Mouse (Mus musculus) midbrain, embryonic 12.5 days (tissue): ENCODE results near the gene Uhmk1. TPM values are rescaled to one million over a fixed set of nuclear protein-coding genes. Genes with fewer than 3 reads are reported as not detected.

Source experiments
- ATAC-seq: fragments of 200-750 bp; cut with Nextera tagmentation; 2 replicates; pipeline ENCODE4 v1.8.0; 2017; ENCODE audit warnings: low read depth, moderate TSS enrichment, moderate library complexity; ENCODE audit not compliant: low FRiP score
- H3K27ac ChIP-seq: fragments of 300-500 bp; sonication (generic); replicated peaks from 2 replicates; pipeline ENCODE4 v1.5.1; 2016; ENCODE audit warnings: mild to moderate bottlenecking
- H3K27me3 ChIP-seq: fragments of 300-500 bp; sonication (generic); 2 replicates; pipeline ENCODE4 v1.6.1; 2016; ENCODE audit warnings: mild to moderate bottlenecking
- H3K36me3 ChIP-seq: fragments of 300-500 bp; sonication (generic); 2 replicates; pipeline ENCODE4 v1.6.1; 2016
- H3K4me1 ChIP-seq: fragments of 300-500 bp; sonication (generic); 2 replicates; pipeline ENCODE4 v1.6.1; 2016
- H3K4me2 ChIP-seq: fragments of 300-500 bp; sonication (generic); replicated peaks from 2 replicates; pipeline ENCODE4 v1.6.1; 2016; ENCODE audit warnings: mild to moderate bottlenecking, moderate library complexity
- H3K4me3 ChIP-seq: fragments of 300-500 bp; sonication (generic); 2 replicates; pipeline ENCODE4 v1.5.1; 2016; ENCODE audit warnings: mild to moderate bottlenecking
- H3K9ac ChIP-seq: fragments of 300-500 bp; sonication (generic); replicated peaks from 2 replicates; pipeline ENCODE4 v1.6.1; 2016; ENCODE audit warnings: mild to moderate bottlenecking, moderate library complexity
- H3K9me3 ChIP-seq: fragments of 300-500 bp; sonication (generic); 2 replicates; pipeline ENCODE4 v1.6.1; 2016; ENCODE audit warnings: mild to moderate bottlenecking
- WGBS: fragments of 180-500 bp; shearing (Covaris S2); methylation state at CpG from one replicate; pipeline ENCODE4 v1.1.7; 2016; 5-methylcytosine and 5-hydroxymethylcytosine counted together
- polyA plus RNA-seq: library from polyadenylated mRNA; unstranded; fragments of >200 nt; fragmentation: Nextera tagmentation; extraction: Ambion mirVana; gene quantifications from 2 replicates; pipeline ENCODE4 v1.2.1, GENCODE M21; 2016

Uhmk1 gene
- polyA plus RNA-seq, 1 experiment from 2014 or later, result 13.7 TPM

GRCm38 (mm10) chr1:170173991-170174813 is 41.0 kb downstream of the Uhmk1 start:
- no peaks in the 10 kb centered on the region for H3K27me3 ChIP-seq
- no peaks in the 10 kb centered on the region for H3K9me3 ChIP-seq
- 1% methylated on average over 50 of the region's 50 CpGs for WGBS
- peak overlapping the region; percentile 84 for H3K27ac ChIP-seq
- H3K4me2 ChIP-seq, result peak overlapping the region; percentile 81
- H3K4me3 ChIP-seq, result peak overlapping the region; percentile 84
- H3K4me1 ChIP-seq, result peaks cover 11% of the 10 kb centered on the region
- H3K36me3 ChIP-seq, result no peaks in the 10 kb centered on the region
- ATAC-seq, result no peak
- H3K9ac ChIP-seq, result peak overlapping the region; percentile 93

GRCm38 (mm10) chr1:170167781-170168180 is 47.4 kb downstream of the Uhmk1 start:
- no peak overlapping the region for H3K27ac ChIP-seq
- H3K4me1 ChIP-seq, result no peaks in the 10 kb centered on the region
- peaks cover 9% of the 10 kb centered on the region for H3K36me3 ChIP-seq
- no peak overlapping the region for H3K4me3 ChIP-seq
- H3K4me2 ChIP-seq, result no peak overlapping the region
- WGBS, result 95% methylated on average over 6 of the region's 6 CpGs
- no peaks in the 10 kb centered on the region for H3K27me3 ChIP-seq
- no peaks in the 10 kb centered on the region for H3K9me3 ChIP-seq
- H3K9ac ChIP-seq, result no peak overlapping the region
- no peak for ATAC-seq

DNA sequence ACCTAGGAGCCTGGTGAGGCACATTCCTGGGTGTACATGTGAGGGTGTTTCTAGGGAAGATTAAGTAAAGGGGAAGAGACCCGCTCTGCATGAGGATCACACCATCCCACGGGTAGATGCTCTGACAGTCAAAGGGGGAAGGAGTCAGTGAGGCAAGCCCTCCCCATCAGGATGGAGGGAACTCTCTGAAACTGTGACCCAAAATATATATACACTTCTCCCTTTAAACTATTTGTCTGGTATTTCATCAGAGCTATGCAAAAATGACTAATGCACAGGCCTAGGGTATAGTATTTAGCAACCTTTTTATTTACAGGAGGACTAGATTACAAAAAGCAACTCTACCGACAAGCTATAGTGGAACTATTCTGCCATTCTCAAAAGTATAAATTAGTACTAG is 50.3 kb downstream of the Uhmk1 start:
- no peak overlapping the region for H3K4me2 ChIP-seq
- H3K27me3 ChIP-seq, result no peaks in the 10 kb centered on the region
- no peak for ATAC-seq
- H3K27ac ChIP-seq, result no peak overlapping the region
- no peak overlapping the region for H3K9ac ChIP-seq
- H3K4me1 ChIP-seq, result no peaks in the 10 kb centered on the region
- H3K4me3 ChIP-seq, result no peak overlapping the region
- H3K9me3 ChIP-seq, result no peaks in the 10 kb centered on the region
- WGBS, result 84% methylated on average over 3 of the region's 3 CpGs
- peaks cover 13% of the 10 kb centered on the region for H3K36me3 ChIP-seq

DNA sequence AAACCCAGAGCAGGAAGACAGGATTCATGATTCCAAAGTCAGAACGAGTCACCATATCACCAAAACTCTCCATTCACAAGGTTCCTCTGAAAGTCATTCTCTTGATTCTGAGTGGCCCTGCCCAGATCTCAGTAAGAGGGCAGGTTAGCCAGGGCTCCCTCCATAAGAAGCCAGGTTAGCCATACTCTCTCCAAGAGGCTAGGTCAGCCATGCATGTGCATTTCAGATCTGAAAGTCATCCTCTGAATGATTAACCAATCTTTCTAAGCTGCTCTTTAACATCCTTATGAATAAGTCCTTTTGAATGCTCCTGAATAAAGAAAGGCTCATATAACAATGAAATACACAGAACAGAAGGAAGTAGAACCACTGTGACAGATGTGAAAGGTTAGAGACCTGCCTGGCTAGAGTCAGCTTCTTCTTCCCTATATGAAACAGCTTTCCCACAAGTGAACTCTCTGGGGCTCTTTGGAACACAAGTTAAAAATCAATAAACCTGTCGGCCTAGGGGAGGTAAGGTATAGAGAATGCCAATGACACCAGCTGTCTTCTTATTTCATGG is 51.1 kb downstream of the Uhmk1 start:
- no peaks in the 10 kb centered on the region for H3K9me3 ChIP-seq
- H3K9ac ChIP-seq, result no peak overlapping the region
- no peaks in the 10 kb centered on the region for H3K4me1 ChIP-seq
- 86% methylated on average over 2 of the region's 2 CpGs for WGBS
- no peaks in the 10 kb centered on the region for H3K27me3 ChIP-seq
- H3K4me3 ChIP-seq, result no peak overlapping the region
- ATAC-seq, result no peak
- H3K4me2 ChIP-seq, result no peak overlapping the region
- no peak overlapping the region for H3K27ac ChIP-seq
- peaks cover 13% of the 10 kb centered on the region for H3K36me3 ChIP-seq

- H3K4me3 ChIP-seq, result no peak overlapping the region
These were observed 51.7 kb downstream of the Uhmk1 start for GRCm38 (mm10) chr1:170163398-170163943.

DNA sequence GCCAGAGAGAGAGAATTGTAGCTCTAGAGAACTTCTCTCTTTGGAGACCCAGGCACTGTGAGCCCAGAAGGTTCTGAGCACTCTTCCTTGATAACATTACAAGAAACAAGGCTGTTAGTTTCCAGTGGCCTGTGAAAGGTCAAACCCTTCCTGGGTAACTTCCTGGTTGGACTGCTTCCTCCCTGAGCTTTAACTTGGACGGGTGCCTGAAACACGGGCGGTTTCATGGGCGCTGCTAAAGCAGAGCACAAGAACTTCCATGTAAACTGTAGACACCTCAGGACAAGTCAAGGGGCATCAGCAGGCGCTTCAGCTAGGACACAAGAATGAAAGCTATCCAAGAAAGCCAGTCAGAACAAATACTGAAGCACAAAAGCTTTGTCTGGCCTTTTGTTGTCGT is 53.3 kb downstream of the Uhmk1 start:
- ATAC-seq, result no peak
- H3K27me3 ChIP-seq, result no peaks in the 10 kb centered on the region
- no peak overlapping the region for H3K9ac ChIP-seq
- no peak overlapping the region for H3K27ac ChIP-seq
- 87% methylated on average over 6 of the region's 6 CpGs for WGBS
- H3K9me3 ChIP-seq, result no peaks in the 10 kb centered on the region
- H3K4me1 ChIP-seq, result no peaks in the 10 kb centered on the region
- H3K36me3 ChIP-seq, result peaks cover 19% of the 10 kb centered on the region
- no peak overlapping the region for H3K4me2 ChIP-seq
- H3K4me3 ChIP-seq, result no peak overlapping the region

More at GRCm38 (mm10) chr1:170163398-170163943, 51.7 kb downstream of the Uhmk1 start:
- Histone ChIP-seq H3K36me3 (peaks cover 13% of the 10 kb centered on the region), H3K27me3 (no peaks in the 10 kb centered on the region), H3K4me2 (no peak overlapping the region), H3K9me3 (no peaks in the 10 kb centered on the region), H3K9ac (no peak overlapping the region), H3K27ac (no peak overlapping the region), H3K4me1 (no peaks in the 10 kb centered on the region)
- WGBS, result 91% methylated on average over 3 of the region's 3 CpGs
- ATAC-seq, result no peak

DNA sequence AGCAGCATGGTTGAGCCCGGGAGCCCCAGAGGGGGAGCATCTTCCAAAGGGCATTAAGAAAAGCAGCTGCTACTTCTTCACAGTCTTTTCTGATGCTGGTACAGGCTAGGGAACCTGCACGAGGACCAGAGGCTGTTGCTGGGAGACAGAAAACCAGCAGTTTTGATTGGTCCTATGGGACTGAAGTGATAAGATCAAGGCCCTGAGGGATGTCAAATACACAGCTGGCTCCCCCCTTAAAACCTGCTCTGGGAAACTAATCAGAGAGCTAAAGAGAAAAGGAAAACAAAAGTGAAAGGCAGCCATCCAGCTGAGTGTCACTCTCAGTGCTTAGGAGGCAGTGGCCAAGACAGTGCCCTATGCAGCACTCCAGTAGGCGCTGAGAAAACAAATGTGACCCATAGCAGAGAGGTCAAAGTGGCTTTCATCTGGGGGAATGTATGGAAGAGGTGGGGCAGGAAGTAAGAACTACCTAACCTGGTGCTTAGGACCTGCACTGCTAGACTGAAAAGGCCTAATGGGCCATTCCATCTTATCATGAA is 54.7 kb downstream of the Uhmk1 start:
- 59% methylated on average over 3 of the region's 3 CpGs for WGBS

DNA sequence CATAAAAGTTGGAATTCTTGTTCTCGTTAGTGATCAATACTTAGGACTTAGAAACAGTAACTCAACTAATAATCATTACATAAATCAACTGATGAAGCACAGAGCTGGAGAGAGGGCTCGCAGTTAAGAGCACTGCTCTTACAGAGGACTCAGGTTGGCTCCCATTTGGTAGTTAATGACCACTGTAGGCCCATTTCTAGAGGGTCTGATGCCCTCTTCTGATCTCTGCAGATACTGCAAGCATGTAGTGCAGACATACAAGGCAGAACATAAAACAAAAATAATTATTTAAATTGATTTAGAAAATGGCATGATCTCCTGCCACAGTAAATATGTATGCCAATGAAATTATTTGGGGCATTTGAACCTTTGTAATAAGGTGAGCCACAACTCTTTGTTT is 55.5 kb downstream of the Uhmk1 start:
- Histone ChIP-seq H3K27me3 (no peaks in the 10 kb centered on the region), H3K9ac (no peak overlapping the region), H3K4me1 (no peaks in the 10 kb centered on the region), H3K27ac (no peak overlapping the region), H3K36me3 (peaks cover 17% of the 10 kb centered on the region; the same call in 1 of the 2 replicates), H3K4me3 (no peak overlapping the region), H3K9me3 (no peaks in the 10 kb centered on the region), H3K4me2 (no peak overlapping the region)
- ATAC-seq, result no peak
- WGBS, result 96% methylated on average over 2 of the region's 2 CpGs

More for the DNA sequence above, 54.7 kb downstream of the Uhmk1 start:
- Histone ChIP-seq H3K4me2 (no peak overlapping the region), H3K27me3 (no peaks in the 10 kb centered on the region), H3K4me3 (no peak overlapping the region), H3K4me1 (no peaks in the 10 kb centered on the region), H3K36me3 (peaks cover 15% of the 10 kb centered on the region; the same call in 1 of the 2 replicates), H3K9me3 (no peaks in the 10 kb centered on the region), H3K9ac (no peak overlapping the region), H3K27ac (no peak overlapping the region)
- no peak for ATAC-seq

DNA sequence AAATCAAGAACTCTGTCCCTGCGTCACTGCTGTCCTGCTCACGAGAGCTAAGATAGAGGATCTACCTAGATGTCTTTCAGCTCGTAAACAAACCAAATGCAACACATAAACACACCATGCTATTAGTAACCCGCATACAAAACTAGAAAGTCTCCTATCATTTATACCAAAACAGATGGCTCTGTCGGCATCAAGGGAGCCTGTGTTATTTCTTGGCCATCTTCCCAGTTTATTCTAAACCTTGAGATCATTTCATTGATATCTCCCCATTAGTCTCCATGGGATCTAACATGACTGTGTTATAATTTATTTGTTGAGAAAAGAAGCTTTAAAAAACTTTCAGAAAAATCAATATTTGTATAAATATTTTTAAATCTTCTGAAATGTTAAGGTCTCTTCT is 59.4 kb downstream of the Uhmk1 start:
- Histone ChIP-seq H3K27ac (no peak overlapping the region), H3K4me2 (no peak overlapping the region), H3K4me1 (no peaks in the 10 kb centered on the region), H3K4me3 (no peak overlapping the region), H3K36me3 (peaks cover 13% of the 10 kb centered on the region; the same call in 1 of the 2 replicates), H3K9ac (no peak overlapping the region), H3K27me3 (no peaks in the 10 kb centered on the region), H3K9me3 (no peaks in the 10 kb centered on the region)
- 93% methylated on average over 5 of the region's 5 CpGs for WGBS
- no peak for ATAC-seq

DNA sequence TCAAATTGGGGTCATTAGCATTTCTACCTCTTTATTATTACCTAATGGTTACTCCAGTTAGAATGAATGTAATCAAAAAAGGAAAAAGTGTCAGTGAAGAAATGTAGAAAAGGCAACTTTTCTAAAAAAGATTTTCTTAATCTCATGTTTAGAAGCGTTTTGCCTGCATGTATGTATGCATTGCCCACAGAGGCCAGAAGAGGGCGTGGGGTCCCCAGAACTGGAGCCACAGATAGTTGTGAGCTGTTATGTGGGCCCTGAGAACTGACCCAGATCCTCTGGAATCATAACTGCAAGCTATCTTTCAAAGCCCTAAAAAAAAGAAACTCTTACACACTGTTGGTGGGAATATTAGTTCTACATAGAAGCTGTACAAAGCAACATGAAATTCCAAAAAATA is 59.9 kb downstream of the Uhmk1 start:
- Histone ChIP-seq H3K27ac (no peak overlapping the region), H3K36me3 (peaks cover 13% of the 10 kb centered on the region; the same call in 1 of the 2 replicates), H3K9me3 (no peaks in the 10 kb centered on the region), H3K9ac (no peak overlapping the region), H3K27me3 (no peaks in the 10 kb centered on the region), H3K4me3 (no peak overlapping the region), H3K4me1 (no peaks in the 10 kb centered on the region), H3K4me2 (no peak overlapping the region)
- no peak for ATAC-seq
- 76% methylated on average over 2 of the region's 2 CpGs for WGBS

DNA sequence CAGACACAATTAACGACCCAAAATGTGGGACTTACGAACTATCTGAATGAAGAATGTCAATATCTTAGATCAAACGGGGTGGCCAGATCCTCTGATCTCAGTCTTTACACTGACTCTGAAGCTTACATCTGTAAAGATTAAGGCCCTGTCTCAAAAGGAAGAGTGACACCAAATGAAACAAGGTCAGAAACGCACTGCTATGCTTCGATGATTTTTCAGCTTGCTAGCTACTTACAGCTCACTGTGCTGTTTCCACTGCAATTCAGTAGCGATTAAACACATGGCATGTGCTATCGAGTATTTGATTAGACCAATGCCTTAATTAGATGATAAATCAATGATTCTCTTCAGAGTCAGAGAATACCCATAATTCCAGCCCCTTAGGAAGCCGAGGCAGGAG is 61.2 kb downstream of the Uhmk1 start:
- ATAC-seq, result no peak
- Histone ChIP-seq H3K27ac (no peak overlapping the region), H3K4me3 (no peak overlapping the region), H3K27me3 (no peaks in the 10 kb centered on the region), H3K36me3 (peaks cover 17% of the 10 kb centered on the region), H3K4me2 (no peak overlapping the region), H3K9ac (no peak overlapping the region), H3K9me3 (no peaks in the 10 kb centered on the region), H3K4me1 (no peaks in the 10 kb centered on the region)
- WGBS, result 48% methylated on average over 8 of the region's 8 CpGs

- WGBS, result 82% methylated on average over 2 of the region's 2 CpGs
- no peaks in the 10 kb centered on the region for H3K27me3 ChIP-seq
- H3K4me1 ChIP-seq, result no peaks in the 10 kb centered on the region
- peaks cover 22% of the 10 kb centered on the region for H3K36me3 ChIP-seq
- ATAC-seq, result no peak
- no peak overlapping the region for H3K4me3 ChIP-seq
- H3K9me3 ChIP-seq, result no peaks in the 10 kb centered on the region
- H3K27ac ChIP-seq, result no peak overlapping the region
- no peak overlapping the region for H3K4me2 ChIP-seq
- H3K9ac ChIP-seq, result no peak overlapping the region
These were observed 62.6 kb downstream of the Uhmk1 start for GRCm38 (mm10) chr1:170152552-170152951.
